Mouse (Mus musculus): Measurements from ENCODE around the gene Cfap74. TPM values are rescaled to one million over a fixed set of nuclear protein-coding genes. Genes with fewer than 3 reads are reported as not detected.

Gene Cfap74
- total and polyA plus RNA-seq, 3 experiments: 0.11 TPM; not detected in 2

- H3K4me3 ChIP-seq (ENCODE audit: low read depth, low read length): no peak overlapping the region
- H3K4me1 ChIP-seq (ENCODE audit: insufficient read depth, low read depth, low read length): 0 out of 2 replicates have a peak, but pooled peaks cover under 1% of the 10 kb centered on the region
- peaks cover 6% of the 10 kb centered on the region for H3K27me3 ChIP-seq (ENCODE audit: insufficient read depth, low read length)
- no peaks in the 10 kb centered on the region for H3K36me3 ChIP-seq (replicated peaks)
- DNase-seq (ENCODE audit: low spot score): no peak
- no peaks in the 10 kb centered on the region for H3K9me3 ChIP-seq (replicated peaks)
- ATAC-seq (ENCODE audit: extremely low read depth, insufficient number of reproducible peaks, low FRiP score, poor library complexity, severe bottlenecking): no peak
- TF ChIP-seq TAL1 (conservative IDR thresholded peaks at IDR 0.05; ENCODE audit: low read depth, low read length): no peak
- TF ChIP-seq GATA2 (IDR thresholded peaks at IDR 0.05; ENCODE audit: borderline replicate concordance, low read depth, low read length): no peak
- no peak for TF ChIP-seq CTCF (IDR thresholded peaks at IDR 0.05; ENCODE audit: low read depth, low read length)
- TF ChIP-seq POLR2AphosphoS5 (IDR thresholded peaks at IDR 0.05; ENCODE audit: insufficient replicate concordance, low read depth, low read length): no peak
- TF ChIP-seq GATA1 (IDR thresholded peaks at IDR 0.05; ENCODE audit: borderline replicate concordance, low read length): no peak
These were observed 20.2 kb downstream of the Cfap74 start for GRCm38 (mm10) chr4:155429202-155429601.

- no peaks in the 10 kb centered on the region for H3K4me1 ChIP-seq (ENCODE audit: insufficient read depth, low read depth, low read length)
- TF ChIP-seq TAL1 (conservative IDR thresholded peaks at IDR 0.05; ENCODE audit: low read depth, low read length) (no peak), CTCF (IDR thresholded peaks at IDR 0.05; ENCODE audit: low read depth, low read length) (no peak), GATA2 (IDR thresholded peaks at IDR 0.05; ENCODE audit: borderline replicate concordance, low read depth, low read length) (no peak), POLR2AphosphoS5 (IDR thresholded peaks at IDR 0.05; ENCODE audit: insufficient replicate concordance, low read depth, low read length) (no peak), GATA1 (IDR thresholded peaks at IDR 0.05; ENCODE audit: borderline replicate concordance, low read length) (no peak)
- ATAC-seq (ENCODE audit: extremely low read depth, insufficient number of reproducible peaks, low FRiP score, poor library complexity, severe bottlenecking) (no peak), DNase-seq (ENCODE audit: low spot score) (no peak)
- peaks cover 2% of the 10 kb centered on the region; the same call in 1 of the 2 replicates for H3K27me3 ChIP-seq (ENCODE audit: insufficient read depth, low read length)
- H3K9me3 ChIP-seq (replicated peaks): no peaks in the 10 kb centered on the region
- no peaks in the 10 kb centered on the region for H3K36me3 ChIP-seq (replicated peaks)
- H3K4me3 ChIP-seq (ENCODE audit: low read depth, low read length): no peak overlapping the region
These were observed 23.4 kb downstream of the Cfap74 start for GRCm38 (mm10) chr4:155432358-155432757.

- H3K4me1 ChIP-seq (ENCODE audit: insufficient read depth, low read depth, low read length): no peaks in the 10 kb centered on the region
- no peaks in the 10 kb centered on the region for H3K9me3 ChIP-seq (replicated peaks)
- TF ChIP-seq CTCF (IDR thresholded peaks at IDR 0.05; ENCODE audit: low read depth, low read length) (no peak), TAL1 (conservative IDR thresholded peaks at IDR 0.05; ENCODE audit: low read depth, low read length) (no peak)
- ATAC-seq (ENCODE audit: extremely low read depth, insufficient number of reproducible peaks, low FRiP score, poor library complexity, severe bottlenecking) (no peak), DNase-seq (ENCODE audit: low spot score) (no peak)
- no peaks in the 10 kb centered on the region for H3K36me3 ChIP-seq (replicated peaks)
- H3K27me3 ChIP-seq (ENCODE audit: insufficient read depth, low read length): no peaks in the 10 kb centered on the region
- no peak overlapping the region for H3K4me3 ChIP-seq (ENCODE audit: low read depth, low read length)
These were observed 25.0 kb downstream of the Cfap74 start for GRCm38 (mm10) chr4:155433993-155434392.

GRCm38 (mm10) chr4:155442808-155443207 is 33.8 kb downstream of the Cfap74 start:
- DNase-seq (ENCODE audit: low spot score): no peak
- TF ChIP-seq POLR2AphosphoS5 (IDR thresholded peaks at IDR 0.05; ENCODE audit: insufficient replicate concordance, low read depth, low read length): no peak
- TF ChIP-seq TAL1 (conservative IDR thresholded peaks at IDR 0.05; ENCODE audit: low read depth, low read length): no peak
- no peak for TF ChIP-seq CTCF (IDR thresholded peaks at IDR 0.05; ENCODE audit: low read depth, low read length)
- TF ChIP-seq GATA1 (IDR thresholded peaks at IDR 0.05; ENCODE audit: borderline replicate concordance, low read length): no peak
- Histone ChIP-seq H3K9me3 (replicated peaks) (no peaks in the 10 kb centered on the region), H3K4me3 (ENCODE audit: low read depth, low read length) (no peak overlapping the region), H3K27me3 (ENCODE audit: insufficient read depth, low read length) (peaks cover 2% of the 10 kb centered on the region; the same call in 1 of the 2 replicates), H3K36me3 (replicated peaks) (no peaks in the 10 kb centered on the region), H3K4me1 (ENCODE audit: insufficient read depth, low read depth, low read length) (no peaks in the 10 kb centered on the region)
- ATAC-seq (ENCODE audit: extremely low read depth, insufficient number of reproducible peaks, low FRiP score, poor library complexity, severe bottlenecking): no peak

GRCm38 (mm10) chr4:155451597-155451996 is 42.6 kb downstream of the Cfap74 start:
- no peak for DNase-seq (ENCODE audit: low spot score)
- TF ChIP-seq CTCF (IDR thresholded peaks at IDR 0.05; ENCODE audit: low read depth, low read length) (no peak), GATA2 (IDR thresholded peaks at IDR 0.05; ENCODE audit: borderline replicate concordance, low read depth, low read length) (no peak), POLR2AphosphoS5 (IDR thresholded peaks at IDR 0.05; ENCODE audit: insufficient replicate concordance, low read depth, low read length) (no peak), GATA1 (IDR thresholded peaks at IDR 0.05; ENCODE audit: borderline replicate concordance, low read length) (no peak), TAL1 (conservative IDR thresholded peaks at IDR 0.05; ENCODE audit: low read depth, low read length) (no peak)
- no peaks in the 10 kb centered on the region for H3K9me3 ChIP-seq (replicated peaks)
- no peaks in the 10 kb centered on the region for H3K4me1 ChIP-seq (ENCODE audit: insufficient read depth, low read depth, low read length)
- H3K27me3 ChIP-seq (ENCODE audit: insufficient read depth, low read length): peaks cover 3% of the 10 kb centered on the region; the same call in 1 of the 2 replicates
- H3K4me3 ChIP-seq (ENCODE audit: low read depth, low read length): no peak overlapping the region
- ATAC-seq (ENCODE audit: extremely low read depth, insufficient number of reproducible peaks, low FRiP score, poor library complexity, severe bottlenecking): no peak
- H3K36me3 ChIP-seq (replicated peaks): no peaks in the 10 kb centered on the region

- ATAC-seq (ENCODE audit: extremely low read depth, insufficient number of reproducible peaks, low FRiP score, poor library complexity, severe bottlenecking): no peak
- no peaks in the 10 kb centered on the region for H3K9me3 ChIP-seq (replicated peaks)
- no peak for TF ChIP-seq GATA1 (IDR thresholded peaks at IDR 0.05; ENCODE audit: borderline replicate concordance, low read length)
- no peak for TF ChIP-seq GATA2 (IDR thresholded peaks at IDR 0.05; ENCODE audit: borderline replicate concordance, low read depth, low read length)
- TF ChIP-seq CTCF (IDR thresholded peaks at IDR 0.05; ENCODE audit: low read depth, low read length): no peak
- no peak for TF ChIP-seq POLR2AphosphoS5 (IDR thresholded peaks at IDR 0.05; ENCODE audit: insufficient replicate concordance, low read depth, low read length)
- TF ChIP-seq TAL1 (conservative IDR thresholded peaks at IDR 0.05; ENCODE audit: low read depth, low read length): no peak
- DNase-seq (ENCODE audit: low spot score): no peak
- peaks cover 24% of the 10 kb centered on the region for H3K27me3 ChIP-seq (ENCODE audit: insufficient read depth, low read length)
- H3K4me1 ChIP-seq (ENCODE audit: insufficient read depth, low read depth, low read length): no peaks in the 10 kb centered on the region
- no peaks in the 10 kb centered on the region for H3K36me3 ChIP-seq (replicated peaks)
- H3K4me3 ChIP-seq (ENCODE audit: low read depth, low read length): no peak overlapping the region
These were observed 49.6 kb downstream of the Cfap74 start for GRCm38 (mm10) chr4:155458575-155458974.

GRCm38 (mm10) chr4:155463050-155463449 is 54.1 kb downstream of the Cfap74 start:
- no peak for TF ChIP-seq GATA1 (IDR thresholded peaks at IDR 0.05; ENCODE audit: borderline replicate concordance, low read length)
- Histone ChIP-seq H3K4me3 (ENCODE audit: low read depth, low read length) (no peak overlapping the region), H3K9me3 (replicated peaks) (no peaks in the 10 kb centered on the region), H3K36me3 (replicated peaks) (no peaks in the 10 kb centered on the region), H3K4me1 (ENCODE audit: insufficient read depth, low read depth, low read length) (no peaks in the 10 kb centered on the region), H3K27me3 (ENCODE audit: insufficient read depth, low read length) (peaks cover 39% of the 10 kb centered on the region)
- no peak for ATAC-seq (ENCODE audit: extremely low read depth, insufficient number of reproducible peaks, low FRiP score, poor library complexity, severe bottlenecking)
- DNase-seq (ENCODE audit: low spot score): no peak
